Mouse (Mus musculus) heart, adult 2 months (tissue): ENCODE results near the gene Prpf40a. TPM values are rescaled to one million over a fixed set of nuclear protein-coding genes. Genes with fewer than 3 reads are reported as not detected.

Experiments
- DNase-seq, 2 experiments: peaks; one replicate each; pipeline ENCODE4 v3.0.0; 2021
- H3K27ac ChIP-seq: fragments of 200-600 bp; 2 replicates; pipeline ENCODE4 v1.8.1; 2022
- H3K27me3 ChIP-seq: fragments of 200-500 bp; 2 replicates; pipeline ENCODE4 v1.6.1; 2012; ENCODE audit warnings: mild to moderate bottlenecking, low read length, inconsistent platforms, mixed read lengths; ENCODE audit not compliant: control insufficient read depth, insufficient read depth
- H3K36me3 ChIP-seq: fragments of 200-500 bp; 2 replicates; pipeline ENCODE4 v1.6.1; 2012; ENCODE audit warnings: low read length, inconsistent platforms; ENCODE audit not compliant: control insufficient read depth, insufficient read depth
- H3K4me1 ChIP-seq: fragments of 200-500 bp; 2 replicates; pipeline ENCODE4 v1.6.1; 2011; ENCODE audit warnings: low read length; ENCODE audit not compliant: control insufficient read depth, insufficient read depth
- H3K4me3 ChIP-seq: fragments of 200-600 bp; 2 replicates; pipeline ENCODE4 v1.8.1; 2022
- H3K79me2 ChIP-seq: fragments of 200-500 bp; replicated peaks from 2 replicates; pipeline ENCODE4 v1.6.1; 2012; ENCODE audit warnings: mild to moderate bottlenecking, inconsistent platforms, low read length, moderate library complexity, mixed read lengths; ENCODE audit not compliant: control insufficient read depth, insufficient read depth
- H3K9ac ChIP-seq: fragments of 200-500 bp; 2 replicates; pipeline ENCODE4 v1.6.1; 2012; ENCODE audit warnings: low read depth, mild to moderate bottlenecking, control low read depth, inconsistent platforms, low read length, mixed read lengths
- CTCF ChIP-seq: fragments of 200-600 bp; IDR thresholded peaks from 2 replicates; pipeline ENCODE4 v1.8.1; 2022; ENCODE audit warnings: antibody characterized with exemption, mild to moderate bottlenecking, moderate library complexity
- EP300 ChIP-seq: fragments of 200-500 bp; IDR thresholded peaks from 2 replicates; pipeline ENCODE4 v1.6.1; 2011; ENCODE audit warnings: low read depth, low read length, control low read depth; ENCODE audit not compliant: insufficient read depth
- POLR2A ChIP-seq: fragments of 200-500 bp; IDR thresholded peaks from 2 replicates; pipeline ENCODE4 v1.6.1; 2011; ENCODE audit warnings: mild to moderate bottlenecking, low read depth, low read length, control low read depth; ENCODE audit not compliant: insufficient read depth
- WGBS: fragments of 180-500 bp; shearing (Covaris S2); methylation state at CpG from one replicate; pipeline ENCODE4 v1.1.7; 2018; 5-methylcytosine and 5-hydroxymethylcytosine counted together
- intact Hi-C: fragments of 180-260 bp; cut with DNase I; formaldehyde crosslinking; loops from one replicate; pipeline ENCODE4 v1.15.1; 2025
- polyA plus RNA-seq: library from polyadenylated mRNA; depleted of rRNA; stranded (reverse); fragments of >200 nt; gene quantifications from 2 replicates; pipeline ENCODE4 v1.2.3, GENCODE M21; 2012
- total RNA-seq, 2 experiments: library from RNA; stranded (reverse); gene quantifications; 2 replicates each; pipeline ENCODE4 v1.2.3; 2021

The Prpf40a gene
- total and polyA plus RNA-seq, 3 experiments: 7.9 to 30.2 (median 28.7) TPM

DNA sequence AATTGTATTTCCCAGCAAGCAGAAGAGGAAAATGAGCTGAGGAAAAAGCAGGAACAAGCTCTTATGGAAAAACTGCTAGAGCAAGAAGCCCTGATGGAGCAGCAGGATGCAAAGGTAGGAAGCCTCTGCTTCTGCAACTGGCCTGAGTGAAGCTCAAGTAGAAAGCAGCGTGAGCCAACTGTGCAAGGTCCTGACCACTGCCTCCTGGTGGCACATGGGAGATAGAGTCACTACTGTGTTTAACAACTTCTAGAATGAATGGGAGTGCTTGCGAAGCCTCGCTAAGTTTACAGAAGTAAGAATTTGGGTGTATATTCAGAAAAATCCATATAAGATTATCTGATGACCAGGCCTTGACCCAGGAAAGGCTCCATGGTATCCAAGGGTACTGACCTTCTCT, 65.1 kb downstream of the Prpf40a start:
- 89% methylated on average over 3 of the region's 3 CpGs for WGBS
- TF ChIP-seq CTCF: peak; percentile 29
- TF ChIP-seq EP300: no peak

DNA sequence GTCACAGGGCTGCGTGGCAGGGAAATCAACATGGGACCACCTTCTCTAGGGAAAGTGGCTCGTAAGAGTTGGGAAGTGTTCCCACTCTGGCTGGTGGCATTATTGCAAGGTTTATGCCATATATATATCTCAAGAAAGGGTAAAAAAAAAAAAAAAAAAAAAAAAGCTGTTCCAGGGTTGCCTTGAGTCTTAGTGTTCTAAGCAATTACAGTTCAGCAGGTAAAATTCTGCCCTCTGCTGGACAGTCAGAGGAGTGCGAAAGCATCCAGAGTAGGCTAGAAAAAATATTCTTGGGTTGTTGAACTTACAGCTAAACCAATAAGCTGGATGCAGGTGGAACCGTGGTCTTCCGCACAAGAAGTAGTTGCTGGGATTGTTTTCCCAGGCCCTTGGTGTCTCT, 69.3 kb downstream of the Prpf40a start:
- peak; percentile 81 for TF ChIP-seq CTCF
- TF ChIP-seq POLR2A: no peak
- 63% methylated on average over 5 of the region's 5 CpGs for WGBS
- no peak overlapping the region for H3K27ac ChIP-seq
- no peak overlapping the region for H3K9ac ChIP-seq
- intact Hi-C loops: loop anchor here (2.0 kb wide), 1 partner anchor 365 kb away; no protein-coding TSS in a partner anchor
- H3K4me1 ChIP-seq: no peaks in the 10 kb centered on the region
- H3K79me2 ChIP-seq: no peaks in the 10 kb centered on the region
- DNase-seq: peak; percentile 9 to 33
- H3K27me3 ChIP-seq: no peaks in the 10 kb centered on the region
- no peaks in the 10 kb centered on the region for H3K36me3 ChIP-seq
- H3K4me3 ChIP-seq: no peak overlapping the region

More for the DNA sequence above, 65.1 kb downstream of the Prpf40a start:
- H3K4me3 ChIP-seq: no peak overlapping the region
- no peak overlapping the region for H3K27ac ChIP-seq
- no peaks in the 10 kb centered on the region for H3K4me1 ChIP-seq
- H3K79me2 ChIP-seq: no peaks in the 10 kb centered on the region
- no peaks in the 10 kb centered on the region for H3K27me3 ChIP-seq
- no peak overlapping the region for H3K9ac ChIP-seq
- no peak for DNase-seq
- no peaks in the 10 kb centered on the region for H3K36me3 ChIP-seq
- intact Hi-C loops: no loop called here

DNA sequence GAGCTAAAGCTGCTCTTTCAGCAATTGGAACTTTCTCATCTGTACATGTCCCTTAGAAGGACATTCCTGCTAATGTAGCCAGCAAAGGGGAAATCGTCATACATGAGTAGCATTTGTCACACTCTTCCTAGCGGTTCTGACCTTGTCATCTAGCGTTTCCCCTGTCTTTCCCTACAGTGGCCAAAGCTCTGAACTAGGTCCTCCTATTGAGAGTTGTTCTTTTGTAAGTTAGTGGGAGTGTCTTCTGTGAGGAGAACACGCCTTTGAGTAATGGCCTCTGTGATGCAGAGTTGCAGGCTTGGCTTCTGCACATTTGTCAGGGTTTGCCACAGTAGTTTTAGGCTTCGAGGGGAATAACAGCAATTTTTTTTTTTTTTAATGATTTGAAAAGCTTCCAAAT, 82.5 kb downstream of the Prpf40a start:
- no peak overlapping the region for H3K27ac ChIP-seq

DNA sequence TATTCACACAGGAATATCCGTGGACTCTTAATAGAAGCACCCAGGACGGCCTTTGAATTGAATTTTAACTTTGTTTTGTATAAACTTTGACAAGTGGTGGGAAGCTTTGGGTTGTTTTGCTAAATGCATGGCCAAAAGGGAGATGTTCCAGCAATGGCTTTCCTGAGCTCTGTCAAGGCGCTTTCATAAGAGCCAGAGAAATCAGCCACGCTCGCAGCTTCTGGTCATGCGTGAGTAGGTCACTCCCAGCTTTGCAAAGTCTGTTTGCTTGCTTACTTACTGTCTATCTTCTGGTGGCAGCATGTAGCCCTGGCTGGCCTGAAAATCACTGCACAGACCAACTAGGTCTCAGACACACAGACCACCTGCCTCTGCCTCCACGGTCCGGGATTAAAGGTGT, 84.6 kb downstream of the Prpf40a start:
- intact Hi-C loops: no loop called here
- H3K36me3 ChIP-seq: no peaks in the 10 kb centered on the region
- no peak overlapping the region for H3K9ac ChIP-seq
- H3K4me3 ChIP-seq: no peak overlapping the region
- no peaks in the 10 kb centered on the region for H3K4me1 ChIP-seq
- H3K27ac ChIP-seq: no peak overlapping the region
- 93% methylated on average over 8 of the region's 8 CpGs for WGBS
- H3K27me3 ChIP-seq: no peaks in the 10 kb centered on the region
- TF ChIP-seq POLR2A (no peak), EP300 (no peak), CTCF (no peak)
- H3K79me2 ChIP-seq: no peaks in the 10 kb centered on the region
- DNase-seq: no peak

More for the DNA sequence above, 82.5 kb downstream of the Prpf40a start:
- no peaks in the 10 kb centered on the region for H3K79me2 ChIP-seq
- H3K27me3 ChIP-seq: no peaks in the 10 kb centered on the region
- intact Hi-C loops: no loop called here
- no peaks in the 10 kb centered on the region for H3K36me3 ChIP-seq
- 84% methylated on average over 5 of the region's 5 CpGs for WGBS
- no peak for TF ChIP-seq CTCF
- TF ChIP-seq POLR2A: no peak
- no peak for TF ChIP-seq EP300
- H3K9ac ChIP-seq: no peak overlapping the region
- DNase-seq: no peak
- no peaks in the 10 kb centered on the region for H3K4me1 ChIP-seq
- no peak overlapping the region for H3K4me3 ChIP-seq

DNA sequence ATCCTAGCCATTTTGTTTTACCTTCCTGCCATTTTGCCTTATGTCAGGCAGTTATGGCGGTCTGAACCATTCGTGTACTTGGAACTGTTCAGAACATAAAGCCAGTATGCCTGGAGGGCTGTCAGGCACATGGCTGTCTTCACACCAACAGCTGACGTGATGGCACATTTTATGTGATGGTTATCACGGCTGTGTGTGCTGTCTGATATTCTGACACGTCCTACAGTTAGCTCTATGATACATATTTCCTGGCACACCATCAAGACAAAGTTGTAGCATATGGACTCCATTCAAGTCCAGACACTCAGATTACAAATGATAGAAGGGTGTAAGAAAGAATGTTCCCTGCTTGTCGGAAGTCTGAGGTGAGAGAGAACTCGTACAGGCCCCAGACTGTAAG, 85.0 kb downstream of the Prpf40a start:
- H3K4me1 ChIP-seq: no peaks in the 10 kb centered on the region
- no peaks in the 10 kb centered on the region for H3K79me2 ChIP-seq
- WGBS: 76% methylated on average over 7 of the region's 7 CpGs
- H3K4me3 ChIP-seq: no peak overlapping the region
- intact Hi-C loops: no loop called here
- no peak overlapping the region for H3K9ac ChIP-seq
- TF ChIP-seq EP300 (no peak), POLR2A (no peak)
- H3K27me3 ChIP-seq: no peaks in the 10 kb centered on the region
- no peak for DNase-seq
- no peaks in the 10 kb centered on the region for H3K36me3 ChIP-seq
- no peak overlapping the region for H3K27ac ChIP-seq

DNA sequence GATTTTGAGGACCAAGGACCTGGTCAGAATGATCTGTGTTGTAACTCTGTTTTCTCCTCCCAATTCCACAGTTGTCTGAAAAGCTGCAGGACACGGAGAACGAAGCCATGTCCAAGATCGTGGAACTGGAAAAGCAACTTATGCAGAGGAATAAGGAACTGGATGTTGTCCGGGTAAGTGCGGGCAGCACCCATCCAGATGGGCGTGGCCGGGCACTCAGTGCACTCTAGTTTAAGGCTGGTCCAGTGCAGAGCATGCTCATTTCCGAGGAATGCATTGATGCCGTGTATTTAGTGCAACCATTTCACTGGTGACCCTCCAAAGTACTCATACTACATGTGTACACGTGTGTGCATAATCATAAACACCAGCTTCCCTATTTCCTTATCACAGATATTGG, 85.7 kb downstream of the Prpf40a start:
- no peak for DNase-seq
- H3K4me1 ChIP-seq: no peaks in the 10 kb centered on the region
- no peaks in the 10 kb centered on the region for H3K36me3 ChIP-seq
- H3K4me3 ChIP-seq: no peak overlapping the region
- no peaks in the 10 kb centered on the region for H3K27me3 ChIP-seq
- no peak overlapping the region for H3K27ac ChIP-seq
- no peaks in the 10 kb centered on the region for H3K79me2 ChIP-seq
- TF ChIP-seq POLR2A (no peak), EP300 (no peak), CTCF (no peak)
- no peak overlapping the region for H3K9ac ChIP-seq
- WGBS: 96% methylated on average over 10 of the region's 10 CpGs
- intact Hi-C loops: no loop called here

DNA sequence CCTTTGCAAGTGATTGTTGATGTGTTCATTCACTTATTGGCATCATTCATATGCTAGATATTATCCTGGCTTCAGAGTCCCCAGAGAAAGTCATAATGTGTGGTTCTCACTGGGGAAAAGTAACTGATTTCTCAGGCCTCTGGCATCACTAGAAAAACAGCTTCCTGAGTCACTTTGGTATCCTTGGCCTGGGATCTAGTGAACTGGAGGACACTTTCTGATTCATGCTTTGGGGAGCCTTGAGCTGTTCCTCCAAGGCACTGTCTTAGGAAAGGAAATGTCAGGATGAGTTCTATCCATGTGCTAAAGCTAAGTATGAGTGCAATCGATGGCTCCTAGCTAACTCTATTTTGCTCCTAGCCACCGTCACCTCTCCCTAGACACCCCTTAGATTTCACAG, 88.2 kb downstream of the Prpf40a start:
- no peak overlapping the region for H3K9ac ChIP-seq
- intact Hi-C loops: no loop called here
- DNase-seq: no peak
- no peak overlapping the region for H3K4me3 ChIP-seq
- 92% methylated on average over 2 of the region's 2 CpGs for WGBS
- TF ChIP-seq EP300 (no peak), POLR2A (no peak), CTCF (no peak)
- H3K36me3 ChIP-seq: no peaks in the 10 kb centered on the region
- H3K4me1 ChIP-seq: no peaks in the 10 kb centered on the region
- no peak overlapping the region for H3K27ac ChIP-seq
- H3K79me2 ChIP-seq: no peaks in the 10 kb centered on the region
- H3K27me3 ChIP-seq: no peaks in the 10 kb centered on the region
